ENCODE assay signal across 38 mouse cellular contexts in the genomic region with DNA sequence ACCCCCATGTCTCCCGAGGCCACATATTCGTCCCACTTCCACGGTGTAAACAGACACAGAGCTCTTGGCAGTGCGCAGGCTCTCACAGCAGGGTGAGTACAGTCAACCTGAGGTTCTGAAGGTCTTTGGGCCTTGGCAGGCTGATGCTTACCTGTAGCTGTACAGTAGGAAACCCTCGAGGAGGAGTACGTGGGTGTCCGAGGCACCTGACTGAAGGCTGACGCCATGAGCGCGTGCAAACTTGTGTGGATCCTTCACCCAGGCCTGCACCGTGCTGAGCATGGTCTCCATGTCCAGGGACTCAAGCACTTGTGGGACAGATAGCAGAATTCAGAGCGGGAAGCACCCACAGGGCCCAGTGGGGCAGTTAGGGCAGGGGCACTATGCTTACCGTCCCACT. TPM values are rescaled to one million over a fixed set of nuclear protein-coding genes. Genes with fewer than 3 reads are reported as not detected.
A peak's percentile ranks its signal among the peaks of the same experiment; 100 is the strongest.
DNase-seq lines count a peak whose midpoint lies in the region; ATAC-seq and TF ChIP-seq lines count a peak whose summit lies in the region.
"Had no signal": no experiment of that assay in that cellular context is flagged by ENCODE, and none has a peak within 500 bp of the region (broad histone marks: within the 10 kb centered on the region; RNA-seq: fewer than 3 reads in every experiment).

No protein-coding gene starts in this region.

- TF ChIP-seq CTCF in heart, adult 2 months (IDR thresholded peaks at IDR 0.05): no peak

- no peak overlapping the region for H3K4me2 ChIP-seq in heart, embryonic 12.5 days
- peak overlapping the region; percentile 7; the same call in 1 of the 2 replicates for H3K4me2 ChIP-seq in heart, embryonic 16.5 days (ENCODE audit: low read depth, low read length)
- H3K4me2 ChIP-seq: embryonic facial prominence, embryonic 13.5 days; hindbrain, embryonic 15.5 days; midbrain, embryonic 11.5 days; neural tube, embryonic 12.5 days had no signal

- peak; percentile 80 for TF ChIP-seq EP300 in heart, adult 2 months (IDR thresholded peaks at IDR 0.05; ENCODE audit: insufficient read depth, low read depth, low read length)

- peak; percentile 36 to 42 for DNase-seq in heart, adult 2 months
- no peak for DNase-seq in heart, postnatal 25 days (ENCODE audit: low spot score)
- no peak for DNase-seq in layer of hippocampus, adult 9-11 months
- DNase-seq in embryo, embryonic 9.5 days (ENCODE audit: extremely low spot score): no peak
- DNase-seq: adrenal gland, postnatal 25 days; cerebellum, adult 11-12 months; embryo, embryonic 11 days; forebrain, postnatal 0 days; gastrocnemius, postnatal 14 days; kidney, adult 11 months; kidney, postnatal 14 days; liver; lung, adult 2 months; lung, postnatal 14 days; right cerebral cortex, adult 18-20 months; spleen, adult 18-20 months; thymus, adult 2 months; thymus, postnatal 4 days had no signal

- no peaks in the 10 kb centered on the region for H3K79me2 ChIP-seq in heart, adult 2 months (replicated peaks; ENCODE audit: control insufficient read depth, insufficient read depth, low read length)

- H3K27ac ChIP-seq in heart, adult 2 months: peak overlapping the region; percentile 96
- peak overlapping the region; percentile 94 for H3K27ac ChIP-seq in heart, embryonic 12.5 days (ENCODE audit: poor library complexity, severe bottlenecking)
- peak overlapping the region; percentile 96 for H3K27ac ChIP-seq in heart, embryonic 16.5 days (ENCODE audit: low read length)
- H3K27ac ChIP-seq: embryonic facial prominence, embryonic 13.5 days; forebrain, embryonic 10.5 days; hindbrain, embryonic 15.5 days; liver, embryonic 14.5 days; neural tube, embryonic 12.5 days; stomach, postnatal 0 days had no signal

- no peaks in the 10 kb centered on the region for H3K36me3 ChIP-seq in heart, adult 2 months (ENCODE audit: control insufficient read depth, insufficient read depth, low read length)
- no peaks in the 10 kb centered on the region for H3K36me3 ChIP-seq in heart, embryonic 12.5 days
- H3K36me3 ChIP-seq in heart, embryonic 16.5 days (ENCODE audit: control insufficient read depth, insufficient read depth): no peaks in the 10 kb centered on the region
- H3K36me3 ChIP-seq: embryonic facial prominence, embryonic 13.5 days; forebrain, embryonic 10.5 days had no signal

- H3K4me1 ChIP-seq in heart, adult 2 months (ENCODE audit: control insufficient read depth, insufficient read depth, low read length): no peaks in the 10 kb centered on the region
- H3K4me1 ChIP-seq in heart, embryonic 12.5 days (replicated peaks): peaks cover 66% of the 10 kb centered on the region
- peaks cover 42% of the 10 kb centered on the region for H3K4me1 ChIP-seq in heart, embryonic 16.5 days (ENCODE audit: control insufficient read depth, insufficient read depth, low read length)
- H3K4me1 ChIP-seq: embryonic facial prominence, embryonic 13.5 days; hindbrain, embryonic 15.5 days; neural tube, embryonic 12.5 days had no signal

- H3K9me3 ChIP-seq in heart, embryonic 12.5 days (replicated peaks): no peaks in the 10 kb centered on the region
- H3K9me3 ChIP-seq in heart, embryonic 16.5 days (replicated peaks; ENCODE audit: control insufficient read depth, low read length): no peaks in the 10 kb centered on the region
- H3K9me3 ChIP-seq: embryonic facial prominence, embryonic 13.5 days; forebrain, embryonic 10.5 days; hindbrain, embryonic 15.5 days; neural tube, embryonic 12.5 days had no signal

- no peak for ATAC-seq in heart, embryonic 12.5 days (ENCODE audit: insufficient number of reproducible peaks, low FRiP score)
- ATAC-seq in heart, embryonic 16.5 days (replicated peaks; ENCODE audit: extremely low read depth, insufficient read depth, low FRiP score): no peak
- ATAC-seq in megakaryocyte, adult 5-6 weeks (ENCODE audit: poor library complexity, severe bottlenecking): no peak
- ATAC-seq: CD4-positive, CD25-positive, alpha-beta regulatory T cell, adult 4 months; forebrain, postnatal 0 days; inflammation-experienced regulatory T-cells, adult 6 months; midbrain, embryonic 16.5 days had no signal

- no peaks in the 10 kb centered on the region; the same call in 1 of the 2 replicates for H3K27me3 ChIP-seq in heart, adult 2 months (ENCODE audit: control insufficient read depth, insufficient read depth, low read length)
- H3K27me3 ChIP-seq in heart, embryonic 12.5 days (replicated peaks): peaks cover 9% of the 10 kb centered on the region; the same call in 1 of the 2 replicates
- 0 out of 2 replicates have a peak, but pooled peaks cover 5% of the 10 kb centered on the region for H3K27me3 ChIP-seq in heart, embryonic 16.5 days (ENCODE audit: control insufficient read depth, insufficient read depth, low read length)

- no peak overlapping the region for H3K4me3 ChIP-seq in heart, adult 2 months
- H3K4me3 ChIP-seq in heart, embryonic 12.5 days: no peak overlapping the region
- no peak overlapping the region for H3K4me3 ChIP-seq in heart, embryonic 16.5 days (ENCODE audit: low read length)
- H3K4me3 ChIP-seq: embryonic facial prominence, embryonic 13.5 days; forebrain, embryonic 10.5 days; hindbrain, embryonic 15.5 days; neural tube, embryonic 12.5 days had no signal

- 63% methylated on average over 13 of the region's 13 CpGs for whole genome bisulfite sequencing in heart, adult 2 months
- 73% methylated on average over 13 of the region's 13 CpGs for WGBS in heart, embryonic 12.5 days
- WGBS in heart, embryonic 16.5 days: 69% methylated on average over 13 of the region's 13 CpGs

- H3K9ac ChIP-seq in heart, adult 2 months (ENCODE audit: low read depth, low read length): peak overlapping the region; percentile 8; the same call in 1 of the 2 replicates
- H3K9ac ChIP-seq in heart, embryonic 12.5 days: peak overlapping the region; percentile 61
- peak overlapping the region; percentile 75 for H3K9ac ChIP-seq in heart, embryonic 16.5 days (ENCODE audit: low read length)
- H3K9ac ChIP-seq: forebrain, postnatal 0 days; hindbrain, embryonic 15.5 days; liver, embryonic 14.5 days; neural tube, embryonic 12.5 days had no signal

- peak; percentile 72 for TF ChIP-seq POLR2A in heart, adult 2 months (IDR thresholded peaks at IDR 0.05; ENCODE audit: insufficient read depth, low read depth, low read length)

- intact Hi-C loops in heart, adult 2 months (cut with DNase I): no loop called here
- intact Hi-C loops in heart, postnatal 25 days (cut with DNase I): no loop called here

RNA-seq across cellular contexts. Expression of a gene that starts 1.7 kb away (rescaled TPM):
- 1 to 10 TPM; 8.7 to 8.8 TPM for total RNA-seq in heart, adult 2 months (2021)
- 4.7 and 6.3 TPM in 2 replicates for polyA plus RNA-seq in heart, adult 2 months (2012; rRNA removed)
- total RNA-seq in heart, postnatal 25 days (2021): 10 to 100 TPM in 1 of 2 experiments, 1 to 10 TPM in 1; 6.9 to 13.4 TPM
- 3.9 and 4.9 TPM in 2 replicates for polyA plus RNA-seq in heart, embryonic 12.5 days (2016; fragmentation: Nextera tagmentation; extraction: Ambion mirVana)
- 11.9 and 14.6 TPM in 2 replicates for polyA plus RNA-seq in heart, embryonic 16.5 days (2015; fragmentation: Nextera tagmentation; extraction: Ambion mirVana)
- not detected in 2 replicates for total RNA-seq in megakaryocyte, adult 5-6 weeks (2015)
- not detected in 2 replicates for total RNA-seq in megakaryocyte, adult 5-6 weeks (2017)
- total RNA-seq: adrenal gland, postnatal 25 days; forebrain, postnatal 0 days; granulocyte monocyte progenitor cell, adult 5-6 weeks had no signal
- polyA plus RNA-seq: embryonic facial prominence, embryonic 13.5 days; forebrain, embryonic 10.5 days; forebrain, postnatal 0 days; hindbrain, embryonic 15.5 days; kidney, embryonic 14.5 days; liver, embryonic 14.5 days; midbrain, embryonic 11.5 days; midbrain, embryonic 16.5 days; neural tube, embryonic 12.5 days had no signal

RNA-seq across cellular contexts. Expression of a gene that starts 16.5 kb away (rescaled TPM):
- total RNA-seq in heart, adult 2 months (2021): not detected
- not detected in 2 replicates for polyA plus RNA-seq in heart, adult 2 months (2012; rRNA removed)
- not detected for total RNA-seq in heart, postnatal 25 days (2021)
- 0.18 TPM in 1 of 2 replicates, not detected in the other for polyA plus RNA-seq in heart, embryonic 12.5 days (2016; fragmentation: Nextera tagmentation; extraction: Ambion mirVana)
- 0.11 TPM in 2 replicates for polyA plus RNA-seq in heart, embryonic 16.5 days (2015; fragmentation: Nextera tagmentation; extraction: Ambion mirVana)
- not detected in 2 replicates for total RNA-seq in megakaryocyte, adult 5-6 weeks (2015)
- not detected in 2 replicates for total RNA-seq in megakaryocyte, adult 5-6 weeks (2017)
- total RNA-seq: adrenal gland, postnatal 25 days; forebrain, postnatal 0 days; gastrocnemius, postnatal 14 days; granulocyte monocyte progenitor cell, adult 5-6 weeks; heart, postnatal 36 days; layer of hippocampus, adult 18-20 months; layer of hippocampus, postnatal 25 days; left cerebral cortex, adult 8-10 months; left cerebral cortex, postnatal 36 days had no signal
- polyA plus RNA-seq: CD4-positive, CD25-positive, alpha-beta regulatory T cell, adult 4 months; embryonic facial prominence, embryonic 13.5 days; forebrain, embryonic 10.5 days; inflammation-experienced regulatory T-cells, adult 6 months; kidney, embryonic 14.5 days; liver, embryonic 14.5 days; lung, adult 2 months; midbrain, embryonic 11.5 days; midbrain, embryonic 16.5 days; neural tube, embryonic 12.5 days; thymus, adult 2 months had no signal

RNA-seq across cellular contexts. Expression of a gene that starts 17.3 kb away (rescaled TPM):
- total RNA-seq in heart, adult 2 months (2021): 10 to 100 TPM; 27.8 to 29.0 TPM
- 30.6 and 35.5 TPM in 2 replicates for polyA plus RNA-seq in heart, adult 2 months (2012; rRNA removed)
- 10 to 100 TPM; 26.4 to 28.7 TPM for total RNA-seq in heart, postnatal 25 days (2021)
- 62.8 and 69.0 TPM in 2 replicates for polyA plus RNA-seq in heart, embryonic 12.5 days (2016; fragmentation: Nextera tagmentation; extraction: Ambion mirVana)
- polyA plus RNA-seq in heart, embryonic 16.5 days (2015; fragmentation: Nextera tagmentation; extraction: Ambion mirVana): 33.9 and 40.2 TPM in 2 replicates
- 9.8 and 12.7 TPM in 2 replicates for total RNA-seq in megakaryocyte, adult 5-6 weeks (2015)
- 27.5 and 36.6 TPM in 2 replicates for total RNA-seq in megakaryocyte, adult 5-6 weeks (2017)

RNA-seq across cellular contexts. Expression of a gene that starts 23.7 kb away (rescaled TPM):
- total RNA-seq in heart, adult 2 months (2021): 1,000 to 10,000 TPM; 1,027 to 1,244 TPM
- 887 and 1,187 TPM in 2 replicates for polyA plus RNA-seq in heart, adult 2 months (2012; rRNA removed)
- total RNA-seq in heart, postnatal 25 days (2021): 1,000 to 10,000 TPM in 1 of 2 experiments, 100 to 1,000 TPM in 1; 925 to 1,035 TPM
- 408 and 433 TPM in 2 replicates for polyA plus RNA-seq in heart, embryonic 12.5 days (2016; fragmentation: Nextera tagmentation; extraction: Ambion mirVana)
- polyA plus RNA-seq in heart, embryonic 16.5 days (2015; fragmentation: Nextera tagmentation; extraction: Ambion mirVana): 435 and 443 TPM in 2 replicates
- 394 and 408 TPM in 2 replicates for total RNA-seq in megakaryocyte, adult 5-6 weeks (2015)
- 983 and 1,066 TPM in 2 replicates for total RNA-seq in megakaryocyte, adult 5-6 weeks (2017)

RNA-seq across cellular contexts. Expression of a gene that starts 30.5 kb away (rescaled TPM):
- total RNA-seq in heart, adult 2 months (2021): under 1 TPM in 1 of 2 experiments, not detected in 1; 0.09 TPM
- polyA plus RNA-seq in heart, adult 2 months (2012; rRNA removed): 0.14 and 0.20 TPM in 2 replicates
- under 1 TPM; 0.05 to 0.06 TPM for total RNA-seq in heart, postnatal 25 days (2021)
- 0.46 and 0.72 TPM in 2 replicates for polyA plus RNA-seq in heart, embryonic 12.5 days (2016; fragmentation: Nextera tagmentation; extraction: Ambion mirVana)
- 0.31 and 0.33 TPM in 2 replicates for polyA plus RNA-seq in heart, embryonic 16.5 days (2015; fragmentation: Nextera tagmentation; extraction: Ambion mirVana)
- not detected in 2 replicates for total RNA-seq in megakaryocyte, adult 5-6 weeks (2015)
- not detected in 2 replicates for total RNA-seq in megakaryocyte, adult 5-6 weeks (2017)
- total RNA-seq: granulocyte monocyte progenitor cell, adult 5-6 weeks had no signal

Comparison
In these comparisons a context has a peak if more than half of its experiments do, and no peak if none do; other contexts are left out.
1. DNase-seq: peak in heart, adult 2 months (2 of 2); none in heart, postnatal 25 days (single experiment), layer of hippocampus, adult 9-11 months (single experiment) and embryo, embryonic 9.5 days (single experiment).
2. H3K9ac ChIP-seq: peak in every context shown above with its lines; median percentile 75 in heart, embryonic 16.5 days; 61 in heart, embryonic 12.5 days; 8 in heart, adult 2 months.
3. RNA of a gene that starts 1.7 kb away (total RNA-seq): 6.9 to 13.4 TPM in heart, postnatal 25 days and 8.7 to 8.8 TPM in heart, adult 2 months; not detected in megakaryocyte, adult 5-6 weeks; every median in the first group is over 4 times any median in the second.
4. Peak in every context shown above with its lines, with median percentiles within 50 percentile points of each other: H3K27ac ChIP-seq.